Mouse (Mus musculus) hindbrain, embryonic 16.5 days (tissue): ENCODE measurements at regions not wholly inside any gene's neighbourhood (a gene's known extent, or its start where the extent isn't known, plus 50 kb on each side); places are given as distances from the start of the nearest gene placed in this dataset.

Experiments
- ATAC-seq: fragments of 200-750 bp; cut with Nextera tagmentation; 2 replicates; pipeline ENCODE4 v1.8.0; 2017; ENCODE audit warnings: moderate TSS enrichment, moderate library complexity
- H3K27ac ChIP-seq: fragments of 300-500 bp; sonication (generic); 2 replicates; pipeline ENCODE4 v1.5.1; 2014; ENCODE audit warnings: low read depth, mild to moderate bottlenecking, control low read depth, low read length, moderate library complexity
- H3K27me3 ChIP-seq: fragments of 300-500 bp; sonication (generic); replicated peaks from 2 replicates; pipeline ENCODE4 v1.6.1; 2014; ENCODE audit warnings: low read length; ENCODE audit not compliant: control insufficient read depth, insufficient read depth
- H3K36me3 ChIP-seq: fragments of 300-500 bp; sonication (generic); 2 replicates; pipeline ENCODE4 v1.6.1; 2014; ENCODE audit warnings: mild to moderate bottlenecking, low read length, moderate library complexity, mixed read lengths; ENCODE audit not compliant: control insufficient read depth, insufficient read depth
- H3K4me1 ChIP-seq: fragments of 300-500 bp; sonication (generic); 2 replicates; pipeline ENCODE4 v1.6.1; 2014; ENCODE audit warnings: low read depth, low read length; ENCODE audit not compliant: control insufficient read depth, insufficient read depth
- H3K4me2 ChIP-seq: fragments of 300-500 bp; sonication (generic); 2 replicates; pipeline ENCODE4 v1.6.1; 2014; ENCODE audit warnings: mild to moderate bottlenecking, low read length, control low read depth, moderate library complexity
- H3K4me3 ChIP-seq: fragments of 300-500 bp; sonication (generic); 2 replicates; pipeline ENCODE4 v1.5.1; 2014; ENCODE audit warnings: mild to moderate bottlenecking, low read length, control low read depth, moderate library complexity
- H3K9ac ChIP-seq: fragments of 300-500 bp; sonication (generic); 2 replicates; pipeline ENCODE4 v1.6.1; 2014; ENCODE audit warnings: low read depth, mild to moderate bottlenecking, control low read depth, low read length, moderate library complexity
- H3K9me3 ChIP-seq: fragments of 300-500 bp; sonication (generic); 2 replicates; pipeline ENCODE4 v1.6.1; 2014; ENCODE audit warnings: mild to moderate bottlenecking, low read length, moderate library complexity; ENCODE audit not compliant: control insufficient read depth
- WGBS: fragments of 180-500 bp; shearing (Covaris S2); extraction: QIAGEN DNeasy Blood & Tissue Kit; methylation state at CpG from one replicate; pipeline ENCODE4 v1.1.7; 2014; 5-methylcytosine and 5-hydroxymethylcytosine counted together

- H3K27me3 ChIP-seq, result no peaks in the 10 kb centered on the region; the same call in 1 of the 2 replicates
- no peak for ATAC-seq
- 70% methylated on average over 7 of the region's 7 CpGs for WGBS
- H3K9ac ChIP-seq, result peak overlapping the region; percentile 75
- no peak overlapping the region for H3K27ac ChIP-seq
- H3K4me3 ChIP-seq, result peak overlapping the region; percentile 51
- H3K4me2 ChIP-seq, result peak overlapping the region; percentile 81
- H3K9me3 ChIP-seq, result no peaks in the 10 kb centered on the region
- H3K4me1 ChIP-seq, result peaks cover 3% of the 10 kb centered on the region; the same call in 1 of the 2 replicates
- H3K36me3 ChIP-seq, result no peaks in the 10 kb centered on the region
These were observed 51.4 kb upstream of the Eef2kmt start for GRCm38 (mm10) chr16:5307249-5307605.

GRCm38 (mm10) chr16:5306588-5307248, 50.9 kb upstream of the Eef2kmt start:
- Histone ChIP-seq H3K4me3 (peak overlapping the region; percentile 51), H3K36me3 (no peaks in the 10 kb centered on the region), H3K9ac (peak overlapping the region; percentile 75), H3K27ac (no peak overlapping the region), H3K9me3 (no peaks in the 10 kb centered on the region), H3K27me3 (no peaks in the 10 kb centered on the region; the same call in 1 of the 2 replicates), H3K4me1 (peaks cover 3% of the 10 kb centered on the region; the same call in 1 of the 2 replicates), H3K4me2 (peak overlapping the region; percentile 81)
- peak; percentile 94 for ATAC-seq
- under 1% methylated on average over 36 of the region's 36 CpGs for WGBS
